Comparison of ENCODE assay signal across 14 mouse cellular contexts in the genomic region with DNA sequence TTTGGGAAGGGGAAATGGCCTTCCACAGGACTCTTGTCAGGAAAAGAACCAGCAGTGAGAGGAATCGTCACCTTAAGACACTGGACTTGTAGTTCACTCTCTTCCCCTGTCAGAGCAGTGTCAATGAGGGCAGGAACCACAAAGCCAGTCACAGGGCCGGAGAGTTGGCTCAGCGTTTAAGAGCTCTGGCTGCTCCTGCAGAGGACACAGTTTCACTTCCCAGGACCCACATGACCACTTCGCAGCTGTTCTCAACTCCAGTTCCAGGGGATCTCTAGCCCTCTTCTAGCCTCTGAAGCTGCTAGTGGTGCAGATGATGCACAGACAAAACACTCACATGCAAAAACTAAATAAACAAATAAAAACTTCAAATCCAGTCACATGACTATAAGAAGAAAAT. TPM values are rescaled to one million over a fixed set of nuclear protein-coding genes. Genes with fewer than 3 reads are reported as not detected.
DNase-seq lines count a peak whose midpoint lies in the region; ATAC-seq and TF ChIP-seq lines count a peak whose summit lies in the region.
"Had no signal": no experiment of that assay in that cellular context is flagged by ENCODE, and none has a peak within 500 bp of the region (broad histone marks: within the 10 kb centered on the region; RNA-seq: fewer than 3 reads in every experiment).

No protein-coding gene starts in this region.

- intact Hi-C loops in heart, postnatal 36 days (cut with DNase I) = no loop called here

- H3K27me3 ChIP-seq in heart, embryonic 11.5 days (ENCODE audit: control insufficient read depth, insufficient read depth, low read length) = no peaks in the 10 kb centered on the region
- no peaks in the 10 kb centered on the region for H3K27me3 ChIP-seq in spleen, adult 2 months (ENCODE audit: control insufficient read depth, insufficient read depth, low read length)
- no peaks in the 10 kb centered on the region for H3K27me3 ChIP-seq in stomach, postnatal 0 days (ENCODE audit: control insufficient read depth, insufficient read depth, low read length)
- H3K27me3 ChIP-seq in thymus, adult 2 months (ENCODE audit: control insufficient read depth, insufficient read depth, low read length) = no peaks in the 10 kb centered on the region
- H3K27me3 ChIP-seq: embryonic facial prominence, embryonic 12.5 days; hindbrain, embryonic 12.5 days had no signal

- no peaks in the 10 kb centered on the region for H3K36me3 ChIP-seq in heart, embryonic 11.5 days (ENCODE audit: control insufficient read depth, insufficient read depth, low read length)
- H3K36me3 ChIP-seq in spleen, adult 2 months (ENCODE audit: control insufficient read depth, insufficient read depth, low read length) = no peaks in the 10 kb centered on the region
- no peaks in the 10 kb centered on the region for H3K36me3 ChIP-seq in stomach, postnatal 0 days (ENCODE audit: control insufficient read depth, insufficient read depth, low read length)
- H3K36me3 ChIP-seq in thymus, adult 2 months (ENCODE audit: control insufficient read depth, insufficient read depth, low read length) = no peaks in the 10 kb centered on the region
- H3K36me3 ChIP-seq: embryonic facial prominence, embryonic 12.5 days; hindbrain, embryonic 12.5 days; limb, embryonic 12.5 days had no signal

- DNase-seq in heart, adult 9 months (ENCODE audit: low spot score in 2 of 2) = peak; percentile 37 to 60
- peak in 1 of 2 experiments; percentile 23 for DNase-seq in spleen, adult 2 months (ENCODE audit: low read depth in 1 of 2, low spot score in 2 of 2)
- DNase-seq in spleen, postnatal 10 days (ENCODE audit: low spot score in 2 of 2) = no peak
- DNase-seq in heart, postnatal 36 days = peak; percentile 22 to 37
- DNase-seq in stomach, postnatal 0 days (ENCODE audit: low spot score) = no peak
- DNase-seq in thymus, adult 2 months = no peak
- DNase-seq in spleen, postnatal 14 days (ENCODE audit: low spot score in 2 of 2) = no peak

- TF ChIP-seq POLR2A in spleen, adult 2 months (IDR thresholded peaks at IDR 0.05; ENCODE audit: low read depth, low read length) = no peak
- TF ChIP-seq POLR2A in thymus, adult 2 months (IDR thresholded peaks at IDR 0.05; ENCODE audit: control insufficient read depth, extremely low read depth, insufficient read depth, low read length, poor library complexity) = no peak

- H3K4me2 ChIP-seq in heart, embryonic 11.5 days = no peak overlapping the region
- H3K4me2 ChIP-seq in stomach, postnatal 0 days (replicated peaks; ENCODE audit: low read depth) = no peak overlapping the region
- H3K4me2 ChIP-seq: embryonic facial prominence, embryonic 12.5 days; hindbrain, embryonic 12.5 days; limb, embryonic 12.5 days had no signal

- H3K27ac ChIP-seq in heart, embryonic 11.5 days (ENCODE audit: low read depth, low read length) = no peak overlapping the region
- peak overlapping the region; percentile 48 for H3K27ac ChIP-seq in spleen, adult 2 months (ENCODE audit: insufficient read depth, low read length)
- H3K27ac ChIP-seq in stomach, postnatal 0 days (replicated peaks) = no peak overlapping the region; the same call in 1 of the 2 replicates
- H3K27ac ChIP-seq in thymus, adult 2 months (ENCODE audit: control insufficient read depth, insufficient read depth, low read length) = no peak overlapping the region
- H3K27ac ChIP-seq: embryonic facial prominence, embryonic 12.5 days; hindbrain, embryonic 12.5 days; layer of hippocampus, adult 2 months; limb, embryonic 12.5 days had no signal

- no peak overlapping the region for H3K4me3 ChIP-seq in heart, embryonic 11.5 days (ENCODE audit: low read depth, low read length)
- H3K4me3 ChIP-seq in spleen, adult 2 months (ENCODE audit: extremely low read depth, insufficient read depth, insufficient read length) = no peak overlapping the region
- no peak overlapping the region for H3K4me3 ChIP-seq in stomach, postnatal 0 days (ENCODE audit: low read depth, low read length)
- no peak overlapping the region for H3K4me3 ChIP-seq in thymus, adult 2 months (ENCODE audit: control insufficient read depth, insufficient read depth, low read length)
- H3K4me3 ChIP-seq: embryonic facial prominence, embryonic 12.5 days; hindbrain, embryonic 12.5 days; layer of hippocampus, adult 2 months; limb, embryonic 12.5 days had no signal

- no peak for TF ChIP-seq CTCF in spleen, adult 2 months (IDR thresholded peaks at IDR 0.05; ENCODE audit: extremely low read depth, insufficient read depth, insufficient read length, insufficient replicate concordance)
- TF ChIP-seq CTCF in stomach, postnatal 0 days (IDR thresholded peaks at IDR 0.05; ENCODE audit: low read depth) = no peak
- no peak for TF ChIP-seq CTCF in thymus, adult 2 months (IDR thresholded peaks at IDR 0.05; ENCODE audit: borderline replicate concordance, control insufficient read depth, extremely low read depth, insufficient read depth, low read length, poor library complexity)

- no peak overlapping the region for H3K9ac ChIP-seq in heart, embryonic 11.5 days (ENCODE audit: low read depth, low read length)
- H3K9ac ChIP-seq in stomach, postnatal 0 days (ENCODE audit: low read length) = no peak overlapping the region
- H3K9ac ChIP-seq: embryonic facial prominence, embryonic 12.5 days; hindbrain, embryonic 12.5 days; limb, embryonic 12.5 days had no signal

- H3K4me1 ChIP-seq in heart, embryonic 11.5 days (ENCODE audit: control insufficient read depth, insufficient read depth, low read length) = no peaks in the 10 kb centered on the region
- peaks cover 5% of the 10 kb centered on the region for H3K4me1 ChIP-seq in spleen, adult 2 months (ENCODE audit: control insufficient read depth, insufficient read depth, insufficient read length)
- H3K4me1 ChIP-seq in stomach, postnatal 0 days (replicated peaks; ENCODE audit: control insufficient read depth, insufficient read depth) = no peaks in the 10 kb centered on the region
- peaks cover 4% of the 10 kb centered on the region; the same call in 1 of the 2 replicates for H3K4me1 ChIP-seq in thymus, adult 2 months (replicated peaks; ENCODE audit: control insufficient read depth, insufficient read depth, low read length)

- no peak for ATAC-seq in heart, embryonic 11.5 days (replicated peaks; ENCODE audit: insufficient number of reproducible peaks, low FRiP score, low TSS enrichment)
- 0 out of 2 replicates have a peak, but pooled peaks have one; percentile 24 for ATAC-seq in stomach, postnatal 0 days (ENCODE audit: low FRiP score, low TSS enrichment)
- ATAC-seq: activated CD4-positive, CD25-positive, alpha-beta regulatory T cell, adult 4 months; midbrain, embryonic 16.5 days had no signal

- no peaks in the 10 kb centered on the region for H3K9me3 ChIP-seq in heart, embryonic 11.5 days (replicated peaks; ENCODE audit: control insufficient read depth, low read length)
- no peaks in the 10 kb centered on the region for H3K9me3 ChIP-seq in stomach, postnatal 0 days (ENCODE audit: control insufficient read depth, low read length)
- H3K9me3 ChIP-seq: embryonic facial prominence, embryonic 12.5 days; hindbrain, embryonic 12.5 days; limb, embryonic 12.5 days had no signal

- 38% methylated on average over 4 of the region's 4 CpGs for WGBS in heart, embryonic 11.5 days (ENCODE audit: insufficient replicate concordance)
- WGBS in spleen, adult 2 months = 7% methylated on average over 4 of the region's 4 CpGs
- WGBS in stomach, postnatal 0 days = 32% methylated on average over 4 of the region's 4 CpGs
- 4% methylated on average over 4 of the region's 4 CpGs for WGBS in thymus, adult 2 months

- no peak for TF ChIP-seq EP300 in stomach, postnatal 0 days (optimal IDR thresholded peaks at IDR 0.05)

RNA-seq across cellular contexts. Expression of a gene that starts 22.9 kb away (rescaled TPM):
- polyA plus RNA-seq in heart, embryonic 11.5 days (2014; fragmentation: Nextera tagmentation; extraction: Ambion mirVana) = 14.4 TPM in 2 replicates
- 23.8 and 26.5 TPM in 2 replicates for polyA plus RNA-seq in spleen, adult 2 months (2012; rRNA removed)
- total RNA-seq in heart, postnatal 36 days (2021) = 10 to 100 TPM; 24.4 to 26.9 TPM
- polyA plus RNA-seq in stomach, postnatal 0 days (2015; fragmentation: Nextera tagmentation; extraction: Ambion mirVana) = 6.4 and 6.5 TPM in 2 replicates
- 47.8 and 49.1 TPM in 2 replicates for polyA plus RNA-seq in thymus, adult 2 months (2012; rRNA removed)

RNA-seq across cellular contexts. Expression of a gene that starts 31.9 kb away (rescaled TPM):
- 0.24 and 0.27 TPM in 2 replicates for polyA plus RNA-seq in heart, embryonic 11.5 days (2014; fragmentation: Nextera tagmentation; extraction: Ambion mirVana)
- 1.4 and 1.6 TPM in 2 replicates for polyA plus RNA-seq in spleen, adult 2 months (2012; rRNA removed)
- under 1 TPM; 0.08 to 0.19 TPM for total RNA-seq in heart, postnatal 36 days (2021)
- 0.68 and 0.81 TPM in 2 replicates for polyA plus RNA-seq in stomach, postnatal 0 days (2015; fragmentation: Nextera tagmentation; extraction: Ambion mirVana)
- polyA plus RNA-seq in thymus, adult 2 months (2012; rRNA removed) = 2.8 and 2.9 TPM in 2 replicates

RNA-seq across cellular contexts. Expression of a gene that starts 34.8 kb away (rescaled TPM):
- 6.7 and 6.9 TPM in 2 replicates for polyA plus RNA-seq in heart, embryonic 11.5 days (2014; fragmentation: Nextera tagmentation; extraction: Ambion mirVana)
- 1.1 TPM in 2 replicates for polyA plus RNA-seq in spleen, adult 2 months (2012; rRNA removed)
- 10 to 100 TPM; 13.2 to 15.0 TPM for total RNA-seq in heart, postnatal 36 days (2021)
- polyA plus RNA-seq in stomach, postnatal 0 days (2015; fragmentation: Nextera tagmentation; extraction: Ambion mirVana) = 1.4 and 1.5 TPM in 2 replicates
- polyA plus RNA-seq in thymus, adult 2 months (2012; rRNA removed) = 0.43 and 0.69 TPM in 2 replicates

Comparison
In these comparisons a context has a peak if more than half of its experiments do, and no peak if none do; other contexts are left out.
1. DNase-seq: peak in heart, adult 9 months (2 of 2) and heart, postnatal 36 days (2 of 2); none in spleen, postnatal 10 days (0 of 2), stomach, postnatal 0 days (single experiment), thymus, adult 2 months (single experiment) and spleen, postnatal 14 days (0 of 2).